Comparison of ENCODE assay signal across 9 mouse cellular contexts in genomic region chr16:30549516-30549915, GRCm38 (mm10). TPM values are rescaled to one million over a fixed set of nuclear protein-coding genes. Genes with fewer than 3 reads are reported as not detected.
A peak's percentile ranks its signal among the peaks of the same experiment; 100 is the strongest.
DNase-seq lines count a peak whose midpoint lies in the region; ATAC-seq and TF ChIP-seq lines count a peak whose summit lies in the region.
"Had no signal": no experiment of that assay in that cellular context is flagged by ENCODE, and none has a peak within 500 bp of the region (broad histone marks: within the 10 kb centered on the region; RNA-seq: fewer than 3 reads in every experiment).

No protein-coding gene starts in this region.

- peak overlapping the region; percentile 83 for H3K4me3 ChIP-seq in heart, embryonic 11.5 days (ENCODE audit: low read depth, low read length)
- peak overlapping the region; percentile 70 to 97; a peak in 3 of 4 replicates for H3K4me3 ChIP-seq in MEL (ENCODE audit: control insufficient read depth in 1 of 2, insufficient read depth in 1 of 2, low read depth in 2 of 2, low read length in 2 of 2)
- H3K4me3 ChIP-seq in hindbrain, embryonic 12.5 days = peak overlapping the region; percentile 79
- H3K4me3 ChIP-seq in midbrain, embryonic 10.5 days = peak overlapping the region; percentile 86

- H3K9ac ChIP-seq in heart, embryonic 11.5 days (ENCODE audit: low read depth, low read length) = peak overlapping the region; percentile 16; the same call in 1 of the 2 replicates
- H3K9ac ChIP-seq in MEL (ENCODE audit: control insufficient read depth, low read depth, low read length, poor library complexity, severe bottlenecking) = no peak overlapping the region; the same call in 1 of the 2 replicates
- peak overlapping the region; percentile 89 for H3K9ac ChIP-seq in hindbrain, embryonic 12.5 days

- no peaks in the 10 kb centered on the region for H3K79me2 ChIP-seq in MEL (ENCODE audit: control insufficient read depth, insufficient read depth, low read length, poor library complexity)

- ATAC-seq in heart, embryonic 11.5 days (replicated peaks; ENCODE audit: insufficient number of reproducible peaks, low FRiP score, low TSS enrichment) = no peak
- ATAC-seq in hindbrain, embryonic 12.5 days (ENCODE audit: low FRiP score) = no peak

- no peak for TF ChIP-seq RAD21 in MEL (IDR thresholded peaks at IDR 0.05; ENCODE audit: low read depth, low read length)

- TF ChIP-seq EP300 in MEL (IDR thresholded peaks at IDR 0.05; ENCODE audit: low read depth in 1 of 2, low read length in 2 of 2) = no peak

- H3K9me3 ChIP-seq in heart, embryonic 11.5 days (replicated peaks; ENCODE audit: control insufficient read depth, low read length) = no peaks in the 10 kb centered on the region
- no peaks in the 10 kb centered on the region for H3K9me3 ChIP-seq in MEL (replicated peaks; ENCODE audit: insufficient read depth, low read length)
- no peaks in the 10 kb centered on the region for H3K9me3 ChIP-seq in hindbrain, embryonic 12.5 days (replicated peaks)
- peaks cover 3% of the 10 kb centered on the region; the same call in 1 of the 2 replicates for H3K9me3 ChIP-seq in midbrain, embryonic 10.5 days (replicated peaks)

- H3K4me2 ChIP-seq in heart, embryonic 11.5 days = peak overlapping the region; percentile 82
- H3K4me2 ChIP-seq in hindbrain, embryonic 12.5 days (replicated peaks) = peak overlapping the region; percentile 65

- H3K27ac ChIP-seq in heart, embryonic 11.5 days (ENCODE audit: low read depth, low read length) = no peak overlapping the region
- H3K27ac ChIP-seq in MEL (ENCODE audit: control insufficient read depth, low read depth, low read length) = no peak overlapping the region
- 0 out of 2 replicates have a peak overlapping the region, but pooled peaks have one; percentile 81 for H3K27ac ChIP-seq in hindbrain, embryonic 12.5 days
- peak overlapping the region; percentile 97; the same call in 1 of the 2 replicates for H3K27ac ChIP-seq in midbrain, embryonic 10.5 days (replicated peaks)
- H3K27ac ChIP-seq: macrophage had no signal

- no peak for DNase-seq in heart, postnatal 4 days
- DNase-seq in MEL (ENCODE audit: low read depth, low spot score) = no peak
- DNase-seq in midbrain, embryonic 10.5 days (ENCODE audit: low spot score) = no peak
- no peak for DNase-seq in right cerebral cortex, adult 2 months (ENCODE audit: low spot score in 2 of 2)
- DNase-seq in urinary bladder, postnatal 14 days (ENCODE audit: low spot score) = no peak
- no peak for DNase-seq in testis, postnatal 14 days (ENCODE audit: low spot score)

- no peak for TF ChIP-seq POLR2A in MEL (IDR thresholded peaks at IDR 0.05; ENCODE audit: control insufficient read depth in 1 of 2, insufficient read depth in 1 of 2, low read depth in 1 of 2, low read length in 2 of 2, poor library complexity in 1 of 2)

- no peak for TF ChIP-seq CTCF in MEL (IDR thresholded peaks at IDR 0.05 in 2 of 3, conservative IDR thresholded peaks at IDR 0.05 in 1 of 3; ENCODE audit: control insufficient read depth in 1 of 3, insufficient read depth in 1 of 3, low read depth in 2 of 3, low read length in 3 of 3, poor library complexity in 1 of 3, severe bottlenecking in 1 of 3)

- WGBS in heart, embryonic 11.5 days (ENCODE audit: insufficient replicate concordance) = 85% methylated on average over 7 of the region's 7 CpGs
- WGBS in hindbrain, embryonic 12.5 days = 81% methylated on average over 7 of the region's 7 CpGs
- WGBS in midbrain, embryonic 10.5 days = 90% methylated on average over 7 of the region's 7 CpGs

- peaks cover 17% of the 10 kb centered on the region for H3K4me1 ChIP-seq in heart, embryonic 11.5 days (ENCODE audit: control insufficient read depth, insufficient read depth, low read length)
- H3K4me1 ChIP-seq in MEL (ENCODE audit: control insufficient read depth in 1 of 2, insufficient read depth in 2 of 2, low read length in 2 of 2) = peaks cover 4 to 18% of the 10 kb centered on the region in 2 experiments; a peak in 3 of 4 replicates
- H3K4me1 ChIP-seq in hindbrain, embryonic 12.5 days = peaks cover 21% of the 10 kb centered on the region
- peaks cover 25% of the 10 kb centered on the region for H3K4me1 ChIP-seq in midbrain, embryonic 10.5 days

- no peaks in the 10 kb centered on the region for H3K27me3 ChIP-seq in heart, embryonic 11.5 days (ENCODE audit: control insufficient read depth, insufficient read depth, low read length)
- H3K27me3 ChIP-seq in MEL (ENCODE audit: control insufficient read depth in 1 of 2, insufficient read depth in 2 of 2, low read length in 2 of 2) = no peaks in the 10 kb centered on the region
- H3K27me3 ChIP-seq in hindbrain, embryonic 12.5 days = 0 out of 2 replicates have a peak, but pooled peaks cover 4% of the 10 kb centered on the region
- peaks cover 9% of the 10 kb centered on the region for H3K27me3 ChIP-seq in midbrain, embryonic 10.5 days (ENCODE audit: low read depth, poor library complexity, severe bottlenecking)

- H3K36me3 ChIP-seq in heart, embryonic 11.5 days (ENCODE audit: control insufficient read depth, insufficient read depth, low read length) = peaks cover 8% of the 10 kb centered on the region
- no peaks in the 10 kb centered on the region for H3K36me3 ChIP-seq in MEL (ENCODE audit: control insufficient read depth in 1 of 2, insufficient read depth in 2 of 2, low read length in 2 of 2)
- H3K36me3 ChIP-seq in hindbrain, embryonic 12.5 days = peaks cover 27% of the 10 kb centered on the region
- H3K36me3 ChIP-seq in midbrain, embryonic 10.5 days = peaks cover 28% of the 10 kb centered on the region

TF ChIP-seq in MEL, 35 proteins besides CTCF, POLR2A, EP300 and RAD21:
- TF ChIP-seq UBTF (IDR thresholded peaks at IDR 0.05; ENCODE audit: borderline replicate concordance, insufficient read depth, low read depth, low read length) = no peak
- TF ChIP-seq ZKSCAN1 (IDR thresholded peaks at IDR 0.05; ENCODE audit: low read depth, low read length) = no peak
- no peak for TF ChIP-seq HCFC1 (IDR thresholded peaks at IDR 0.05; ENCODE audit: low read depth, low read length)
- no peak for TF ChIP-seq SIN3A (IDR thresholded peaks at IDR 0.05; ENCODE audit: low read length)
- no peak for TF ChIP-seq MAZ (IDR thresholded peaks at IDR 0.05; ENCODE audit: low read depth, low read length)
- no peak for TF ChIP-seq E2F4 (IDR thresholded peaks at IDR 0.05; ENCODE audit: borderline replicate concordance, low read depth, low read length)
- no peak for TF ChIP-seq ELF1 (IDR thresholded peaks at IDR 0.05; ENCODE audit: low read depth, low read length)
- no peak for TF ChIP-seq RCOR1 (IDR thresholded peaks at IDR 0.05; ENCODE audit: low read depth, low read length)
- TF ChIP-seq BHLHE40 (IDR thresholded peaks at IDR 0.05; ENCODE audit: borderline replicate concordance, low read depth, low read length) = no peak
- TF ChIP-seq KAT2A (conservative IDR thresholded peaks at IDR 0.05; ENCODE audit: low read depth, low read length) = no peak

RNA-seq across cellular contexts. Expression of gene Tmem44, which starts 1.1 kb away (rescaled TPM):
- 16.4 and 17.2 TPM in 2 replicates for polyA plus RNA-seq in heart, embryonic 11.5 days (2014; fragmentation: Nextera tagmentation; extraction: Ambion mirVana)
- 10 to 100 TPM; 19.4 to 19.7 TPM for total RNA-seq in heart, postnatal 4 days (2021)
- total RNA-seq in MEL (2012; rRNA removed) = 0.46 and 0.50 TPM in 2 replicates
- 1 to 10 TPM in 1 of 2 experiments, not detected in 1; 1.4 TPM for polyA plus RNA-seq in MEL (2012; ENCODE audit: insufficient read depth in 1 of 2, insufficient read length in 2 of 2, low read depth in 1 of 2, low replicate concordance in 2 of 2, missing spikeins in 1 of 2)
- polyA plus RNA-seq in hindbrain, embryonic 12.5 days (2016; fragmentation: Nextera tagmentation; extraction: Ambion mirVana) = 58.7 and 60.2 TPM in 2 replicates
- 21.6 and 33.2 TPM in 2 replicates for polyA plus RNA-seq in midbrain, embryonic 10.5 days (2016; fragmentation: Nextera tagmentation; extraction: Ambion mirVana)
- polyA plus RNA-seq: macrophage had no signal

RNA-seq across cellular contexts. Expression of gene Lsg1, which starts 37.9 kb away (rescaled TPM):
- polyA plus RNA-seq in heart, embryonic 11.5 days (2014; fragmentation: Nextera tagmentation; extraction: Ambion mirVana) = 47.8 and 51.3 TPM in 2 replicates
- total RNA-seq in heart, postnatal 4 days (2021) = 10 to 100 TPM; 31.5 to 33.2 TPM
- total RNA-seq in MEL (2012; rRNA removed) = 55.2 and 58.8 TPM in 2 replicates
- polyA plus RNA-seq in MEL (2012; ENCODE audit: insufficient read depth in 1 of 2, insufficient read length in 2 of 2, low read depth in 1 of 2, low replicate concordance in 2 of 2, missing spikeins in 1 of 2) = 10 to 100 TPM in 1 of 2 experiments, not detected in 1; 84.4 TPM
- polyA plus RNA-seq in hindbrain, embryonic 12.5 days (2016; fragmentation: Nextera tagmentation; extraction: Ambion mirVana) = 69.4 and 75.7 TPM in 2 replicates
- polyA plus RNA-seq in midbrain, embryonic 10.5 days (2016; fragmentation: Nextera tagmentation; extraction: Ambion mirVana) = 82.3 and 86.2 TPM in 2 replicates

RNA-seq across cellular contexts. Expression of gene Fam43a, which starts 50.0 kb away (rescaled TPM):
- polyA plus RNA-seq in heart, embryonic 11.5 days (2014; fragmentation: Nextera tagmentation; extraction: Ambion mirVana) = 5.7 and 6.6 TPM in 2 replicates
- total RNA-seq in heart, postnatal 4 days (2021) = 10 to 100 TPM; 26.2 to 29.0 TPM
- 0.08 and 0.20 TPM in 2 replicates for total RNA-seq in MEL (2012; rRNA removed)
- under 1 TPM in 1 of 2 experiments, not detected in 1; 0.68 TPM for polyA plus RNA-seq in MEL (2012; ENCODE audit: insufficient read depth in 1 of 2, insufficient read length in 2 of 2, low read depth in 1 of 2, low replicate concordance in 2 of 2, missing spikeins in 1 of 2)
- 17.5 and 17.6 TPM in 2 replicates for polyA plus RNA-seq in hindbrain, embryonic 12.5 days (2016; fragmentation: Nextera tagmentation; extraction: Ambion mirVana)
- 11.4 TPM in 2 replicates for polyA plus RNA-seq in midbrain, embryonic 10.5 days (2016; fragmentation: Nextera tagmentation; extraction: Ambion mirVana)

Comparison
In these comparisons a context has a peak if more than half of its experiments do, and no peak if none do; other contexts are left out.
1. H3K27ac ChIP-seq: peak in hindbrain, embryonic 12.5 days (single experiment) and midbrain, embryonic 10.5 days (single experiment); none in heart, embryonic 11.5 days (single experiment) and MEL (single experiment).
2. Peak in every context shown above with its lines, with median percentiles within 50 percentile points of each other: H3K4me3 ChIP-seq.